Mouse (Mus musculus): ENCODE results near the gene Myh7. TPM values are rescaled to one million over a fixed set of nuclear protein-coding genes. Genes with fewer than 3 reads are reported as not detected.
"Not testable (repeated sequence)": the region's sequence is repeated elsewhere in the genome, so short reads cannot be mapped to it uniquely, and the experiment has no call there.

Myh7 gene
- 1,000 to 10,000 TPM; 2,004 to 2,187 TPM for total RNA-seq (2021)
- long read RNA-seq, experiment 1, full-length matches to known transcripts = 3 of 15 reads
- long read RNA-seq, experiment 1, partial matches to known transcripts = 6 of 15 reads
- long read RNA-seq, experiment 1, other reads (novel, unspliced or antisense) = 6 of 15 reads
- long read RNA-seq, experiment 2, full-length matches to known transcripts = 4 of 16 reads
- long read RNA-seq, experiment 2, partial matches to known transcripts = 10 of 16 reads
- long read RNA-seq, experiment 2, other reads (novel, unspliced or antisense) = 2 of 16 reads

DNA sequence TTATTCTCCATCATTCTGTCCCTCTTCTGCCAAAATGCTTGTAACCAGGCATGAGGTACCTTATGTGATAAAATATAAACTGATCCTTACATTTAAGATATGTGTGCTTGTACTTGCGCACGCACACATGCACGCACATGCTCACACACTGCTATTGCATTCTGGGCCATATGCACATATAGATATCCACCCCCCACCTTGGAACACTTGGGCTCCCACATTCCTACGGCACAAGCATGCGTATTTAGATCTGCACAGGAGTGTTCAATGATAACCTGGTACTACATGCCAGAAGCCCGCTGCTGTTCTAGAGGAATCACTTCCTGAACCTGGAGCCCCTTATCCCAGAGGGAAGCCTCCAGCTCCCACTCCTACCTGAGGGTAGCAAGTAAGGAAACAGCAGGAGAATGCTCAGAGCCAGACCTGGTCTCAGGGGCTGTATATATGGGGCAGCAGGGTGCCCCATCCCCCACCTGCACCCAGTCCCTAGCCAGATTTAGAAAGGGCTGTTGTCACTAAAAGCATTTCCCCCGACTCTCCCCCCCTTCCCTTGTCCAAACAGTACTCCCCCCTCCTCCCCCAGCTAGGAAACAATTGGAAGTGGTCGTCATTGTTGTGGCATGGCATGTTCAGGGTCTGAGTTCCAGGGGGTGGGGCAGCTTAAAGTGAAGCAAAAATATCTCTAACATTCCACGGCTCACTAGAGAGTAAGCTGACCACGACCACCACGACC lies at the start of gene Myh7:
TSS of gene Myh7 (minus strand) at position 491 of the 733 bp plus-strand sequence.
- intact Hi-C loops (cut with DNase I) = no loop called here
- DNase-seq = peak in 1 of 2 experiments; percentile 21

DNA sequence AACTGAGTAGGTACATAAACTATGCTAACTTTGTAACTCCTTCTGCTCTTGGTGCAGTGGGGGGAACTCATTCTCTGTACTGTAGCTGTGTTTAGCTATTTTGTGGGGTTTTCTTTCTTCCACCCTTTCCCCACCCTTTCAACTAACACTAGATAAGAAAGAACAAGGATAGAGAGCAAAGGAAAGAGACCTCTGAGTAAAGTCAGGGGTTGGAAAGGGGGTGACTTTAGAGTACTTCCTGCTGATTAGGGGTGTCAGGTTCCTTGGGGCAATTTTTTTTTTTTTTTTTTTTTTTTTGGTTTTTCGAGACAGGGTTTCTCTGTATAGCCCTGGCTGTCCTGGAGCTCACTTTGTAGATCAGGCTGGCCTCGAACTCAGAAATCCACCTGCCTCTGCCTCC lies 49.3 kb upstream of the Myh7 start:
- intact Hi-C loops (cut with DNase I) = not testable (repeated sequence)

DNA sequence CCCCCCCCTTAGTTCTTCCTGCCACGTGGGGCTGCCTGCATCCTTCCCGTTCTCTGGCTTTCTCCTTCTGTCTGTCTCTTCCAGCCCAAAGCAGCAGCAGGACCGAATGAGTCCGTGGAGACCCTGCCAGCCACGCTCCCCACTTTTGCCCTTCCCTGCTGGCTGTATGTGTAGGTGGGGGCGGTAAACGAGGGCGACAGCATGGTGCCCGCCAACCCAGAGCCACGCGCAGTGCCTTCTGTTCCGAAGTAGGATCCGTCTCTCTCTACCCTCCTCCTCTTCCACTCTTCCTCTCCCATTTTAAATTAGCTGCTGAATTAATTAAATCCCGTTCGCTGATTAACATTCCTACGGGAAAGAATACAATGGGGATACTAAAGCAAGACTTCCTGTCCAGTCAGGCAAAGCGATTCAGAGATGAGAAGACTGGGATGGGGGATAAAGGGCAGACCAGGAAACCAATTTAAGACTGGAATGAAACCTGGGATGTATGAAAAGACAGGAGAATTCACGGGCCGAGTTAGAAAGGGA lies 38.3 kb upstream of the Myh7 start:
- intact Hi-C loops (cut with DNase I) = no loop called here
- DNase-seq = no peak

More for the DNA sequence above, 49.3 kb upstream of the Myh7 start:
- not testable (repeated sequence) for DNase-seq

DNA sequence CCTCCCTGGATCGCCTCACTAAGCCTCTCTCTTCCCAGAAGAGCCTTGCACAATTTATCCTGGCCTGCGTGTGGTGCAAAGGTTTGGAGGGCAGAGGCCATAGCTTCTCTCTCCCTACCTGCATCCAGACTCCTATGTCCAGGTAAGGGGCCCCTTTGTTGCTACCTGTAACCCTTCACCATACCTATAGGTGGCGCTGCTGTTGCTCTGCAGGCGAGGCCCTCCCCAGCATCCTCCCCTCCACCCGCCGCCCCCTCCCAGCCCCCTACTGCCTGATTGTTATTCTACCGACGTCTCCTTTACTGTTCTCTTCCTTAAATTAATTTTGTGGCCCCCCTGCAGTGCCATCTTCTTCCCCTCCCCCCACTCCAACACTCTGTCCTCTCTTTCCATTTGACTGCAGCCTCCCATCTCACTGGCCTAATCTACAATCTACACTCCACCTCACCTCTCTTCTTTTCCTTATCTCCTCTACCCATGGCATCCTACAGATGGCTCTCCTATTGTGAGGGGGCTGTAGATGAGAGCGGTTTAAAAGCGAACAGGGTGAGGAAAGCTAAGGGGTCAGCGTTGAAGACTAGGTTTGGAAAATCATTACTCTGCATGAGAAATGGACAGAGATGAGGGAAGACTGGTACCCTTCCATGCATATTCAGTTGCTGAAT lies 34.7 kb upstream of the Myh7 start:
- intact Hi-C loops (cut with DNase I) = no loop called here
- peak in 1 of 2 experiments; percentile 28 for DNase-seq

DNA sequence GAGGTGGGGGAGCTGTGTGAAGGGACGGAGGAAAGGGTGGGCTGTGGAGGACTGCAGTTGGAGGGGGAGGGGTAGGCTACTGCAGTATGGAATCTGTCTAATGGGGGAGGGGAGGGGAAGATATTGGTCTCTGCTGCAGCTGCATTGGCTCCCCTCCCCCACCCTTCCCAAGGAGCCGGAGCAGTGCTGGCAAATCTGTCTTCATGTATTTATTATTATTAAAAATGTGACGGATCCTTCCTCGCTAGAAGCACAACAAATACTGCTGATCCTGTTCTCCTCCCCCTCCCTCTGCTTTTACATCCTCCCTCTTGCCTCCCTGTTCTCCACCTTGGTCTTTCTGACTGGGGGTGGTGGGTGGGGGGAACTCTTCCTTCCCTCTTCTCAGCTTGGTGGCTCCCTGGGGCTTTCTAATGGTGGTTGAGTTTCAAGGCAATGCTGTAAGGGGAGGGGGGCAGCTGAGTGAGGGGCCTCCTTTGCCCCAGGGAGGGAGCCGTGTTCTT lies 34.0 kb upstream of the Myh7 start:
- no peak for DNase-seq
- intact Hi-C loops (cut with DNase I) = no loop called here

DNA sequence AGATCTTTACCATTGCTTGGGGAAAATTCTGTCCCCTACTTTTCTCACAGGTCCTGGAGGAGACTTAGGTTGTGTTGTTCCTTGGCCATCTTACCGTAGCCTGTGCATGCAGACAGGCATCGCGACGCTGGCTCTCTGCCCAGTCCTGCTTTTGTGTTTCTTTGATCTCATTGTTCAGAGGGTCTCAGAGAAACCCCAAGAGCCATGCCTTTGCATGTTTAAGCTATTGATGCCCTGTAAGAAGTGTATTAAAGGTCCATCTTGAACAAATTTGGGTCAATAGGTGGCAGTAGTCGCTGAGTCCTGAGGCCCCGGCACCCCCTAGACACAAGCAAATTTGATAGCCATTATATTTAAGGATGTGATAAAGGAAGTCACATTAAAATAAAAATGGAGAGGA lies 33.2 kb upstream of the Myh7 start:
- intact Hi-C loops (cut with DNase I) = loop anchor here (1.0 kb wide), 1 partner anchor 73 kb away; no protein-coding TSS in a partner anchor
- DNase-seq = no peak

DNA sequence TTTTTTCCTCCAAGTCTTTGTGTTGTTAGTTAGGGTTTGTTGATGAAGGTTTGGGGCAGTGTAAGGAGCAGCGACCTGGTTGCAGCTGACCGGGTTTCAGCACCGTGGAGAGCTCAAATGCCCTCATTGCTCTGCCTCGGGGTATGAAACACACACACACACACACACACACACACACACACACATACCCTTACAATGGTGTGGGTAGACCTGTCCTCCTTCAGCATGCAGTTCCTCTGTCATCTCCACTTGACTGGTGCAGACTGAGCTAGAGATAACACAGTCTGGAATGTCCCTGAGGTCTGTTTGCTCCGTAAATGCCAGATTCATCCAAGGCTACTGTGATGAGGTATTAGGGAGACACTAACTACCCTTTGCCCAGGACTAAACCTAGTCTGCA lies 32.8 kb upstream of the Myh7 start:
- intact Hi-C loops (cut with DNase I) = loop anchor here (1.0 kb wide), 1 partner anchor 73 kb away; no protein-coding TSS in a partner anchor
- no peak for DNase-seq

DNA sequence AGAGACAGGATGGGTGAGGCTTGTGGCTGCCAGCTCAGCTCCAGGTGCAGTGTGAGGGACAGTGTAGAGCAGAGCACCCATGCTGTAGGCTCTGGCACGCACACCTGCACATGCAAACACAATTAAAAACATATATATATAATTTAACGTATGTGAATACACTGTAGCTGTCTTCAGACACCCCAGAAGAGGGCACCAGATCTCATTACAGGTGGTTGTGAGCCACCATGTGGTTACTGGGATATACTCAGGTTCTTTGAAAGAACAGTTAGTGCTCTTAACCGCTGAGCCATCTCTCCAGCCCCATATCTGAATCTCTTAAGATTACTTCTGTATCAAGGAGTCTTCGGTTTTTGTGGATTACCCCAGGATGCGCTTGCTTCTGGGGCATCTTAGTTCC lies 31.1 kb upstream of the Myh7 start:
- intact Hi-C loops (cut with DNase I) = loop anchor here (1.0 kb wide), 1 partner anchor 54 kb away; no protein-coding TSS in a partner anchor
- no peak for DNase-seq

DNA sequence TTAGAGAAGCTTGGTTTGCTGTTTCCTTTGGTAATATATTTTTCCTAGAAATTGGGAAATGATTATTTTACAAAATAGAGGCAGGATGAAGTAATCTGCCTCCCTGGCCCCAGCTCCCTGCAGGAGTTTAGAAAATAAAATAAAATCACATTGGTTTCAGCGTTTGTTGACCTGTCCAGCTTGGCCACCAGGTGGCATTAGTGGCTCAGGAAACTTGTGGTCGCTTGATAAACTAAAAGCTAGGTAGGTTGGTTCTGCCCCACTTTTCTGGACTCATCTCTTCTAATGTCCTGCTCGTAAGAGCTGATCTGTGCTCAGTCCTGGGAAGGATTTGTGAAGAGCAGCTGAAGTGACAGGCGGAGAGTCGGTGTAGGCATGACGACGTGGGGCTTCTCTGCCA lies 29.8 kb upstream of the Myh7 start:
- DNase-seq = peak; percentile 55 to 72
- intact Hi-C loops (cut with DNase I) = no loop called here

DNA sequence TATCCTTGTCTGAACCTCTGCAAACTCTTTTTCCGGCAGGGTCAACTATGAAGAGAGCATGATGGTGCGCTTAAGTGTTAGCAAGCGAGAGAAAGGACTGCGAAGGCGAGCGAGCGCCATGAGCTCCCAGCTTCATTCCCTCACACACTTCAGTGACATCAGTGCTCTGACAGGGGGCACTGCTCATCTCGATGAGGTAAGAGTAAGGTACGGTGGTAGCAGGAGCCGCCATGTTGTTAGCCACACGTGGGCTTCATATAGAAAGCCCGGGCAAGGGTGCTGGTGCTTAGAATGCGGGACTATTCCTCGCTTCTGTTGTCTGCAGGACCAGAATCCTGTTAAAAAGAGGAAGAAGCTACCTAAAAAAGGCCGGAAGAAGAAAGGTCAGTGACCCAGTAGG lies 28.6 kb upstream of the Myh7 start:
- intact Hi-C loops (cut with DNase I) = no loop called here
- no peak for DNase-seq

DNA sequence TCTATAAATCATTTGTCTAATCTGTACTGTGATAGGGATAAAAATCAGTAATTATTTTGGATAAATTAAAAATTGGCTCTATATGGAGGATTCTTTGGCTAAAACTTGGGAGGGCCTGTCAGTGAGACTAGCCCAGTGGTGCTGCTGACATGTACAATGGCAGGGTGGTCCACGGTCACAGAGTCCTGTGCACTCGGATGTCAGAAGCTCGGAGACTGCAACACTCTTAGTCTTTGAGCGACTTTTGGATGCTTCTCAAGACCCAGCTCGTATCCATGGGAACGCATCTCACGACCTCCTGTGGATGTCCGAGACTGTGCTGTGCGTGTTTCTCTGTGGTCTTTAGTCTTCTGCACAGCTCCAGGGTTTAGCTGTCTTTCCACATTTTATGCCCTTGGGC lies 26.0 kb upstream of the Myh7 start:
- intact Hi-C loops (cut with DNase I) = no loop called here
- no peak for DNase-seq

DNA sequence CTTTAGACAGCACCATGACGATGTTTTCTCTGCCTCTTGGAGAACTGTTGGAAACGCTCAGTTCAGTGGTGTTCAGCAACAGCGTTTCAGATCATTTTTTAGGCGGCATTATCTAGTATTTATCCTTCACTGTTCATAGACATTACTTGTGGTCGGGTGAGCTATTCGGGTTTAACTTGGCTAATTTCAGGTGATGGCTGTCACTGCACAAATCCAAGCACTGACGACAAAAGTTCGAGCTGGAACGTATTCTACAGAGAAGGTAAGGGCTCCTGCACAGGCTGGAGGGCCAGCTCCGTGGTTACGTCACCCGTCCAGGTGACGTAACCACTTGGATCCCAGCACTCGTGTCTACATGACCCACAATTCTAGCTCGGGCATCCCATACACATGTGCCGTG lies 22.4 kb upstream of the Myh7 start:
- intact Hi-C loops (cut with DNase I) = loop anchor here (10.0 kb wide), 1 partner anchor 332 kb away; the partner anchor contains the start of genes 1700123O20Rik and Acin1
- DNase-seq = no peak

DNA sequence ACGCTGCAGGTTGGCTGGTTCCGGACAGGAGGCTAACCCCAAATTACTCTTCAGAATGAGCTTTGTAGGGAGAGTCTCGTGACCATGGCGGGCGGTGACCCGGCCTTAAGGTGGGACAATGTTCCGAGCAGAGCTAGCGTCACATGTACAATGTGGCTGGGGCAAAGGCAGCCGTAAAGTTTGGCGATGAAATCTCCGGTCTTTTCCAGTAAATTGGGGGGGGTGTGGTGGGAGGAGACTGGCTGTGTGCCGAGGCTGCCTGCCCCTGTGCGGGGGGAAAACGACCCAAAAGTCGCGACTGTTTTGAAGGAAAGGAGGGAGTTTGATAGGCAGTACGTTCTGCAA lies 21.3 kb upstream of the Myh7 start:
- intact Hi-C loops (cut with DNase I) = loop anchor here (2.0 to 10.0 kb wide), 3 partner anchors 115 to 331 kb away; partner anchors contain the start of genes 1700123O20Rik and Acin1
- DNase-seq = no peak

DNA sequence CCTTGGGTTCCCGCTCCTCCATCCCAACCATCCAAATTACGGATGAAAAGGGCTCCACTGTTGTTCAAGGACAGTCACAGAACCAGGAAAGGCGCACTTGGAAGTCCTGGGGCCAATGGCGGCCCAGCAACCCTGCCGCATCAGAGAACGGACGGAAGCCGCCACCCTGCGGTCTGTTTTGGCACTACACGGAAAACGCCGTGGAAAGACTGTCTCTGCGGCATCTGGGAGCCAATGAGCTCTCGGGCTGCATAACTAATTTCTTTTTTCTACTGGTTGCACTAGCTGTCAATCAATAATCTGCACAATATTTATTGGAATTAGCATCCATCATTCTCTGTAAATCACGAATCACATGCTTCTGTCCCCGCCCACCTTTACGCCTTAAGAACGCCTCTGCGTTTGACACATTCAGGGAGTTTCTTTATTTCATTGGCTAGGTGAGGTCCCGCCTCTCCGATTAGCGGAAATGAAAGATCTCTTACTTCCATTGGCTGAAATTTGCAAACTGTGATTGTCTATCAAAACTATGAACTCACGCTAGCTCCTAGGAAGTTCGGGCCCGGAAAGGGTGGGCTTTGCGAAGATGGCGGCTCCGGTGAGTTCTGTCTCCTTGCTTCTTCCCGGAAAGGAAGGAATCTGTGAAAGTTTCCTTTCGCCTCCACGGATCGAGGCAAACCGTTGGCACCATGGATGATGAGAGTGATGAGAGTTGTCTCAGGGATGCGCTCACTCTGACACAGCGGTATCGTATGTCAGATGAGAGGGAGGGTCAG lies 20.8 kb upstream of the Myh7 start, which contains the start of gene Ngdn:
TSS of gene Ngdn (plus strand) at position 464 of the 776 bp plus-strand sequence.
- peak; percentile 98 to 99 for DNase-seq
- intact Hi-C loops (cut with DNase I) = loop anchor here (2.0 to 10.0 kb wide), 3 partner anchors 114 to 330 kb away; partner anchors contain the start of genes 1700123O20Rik and Acin1

DNA sequence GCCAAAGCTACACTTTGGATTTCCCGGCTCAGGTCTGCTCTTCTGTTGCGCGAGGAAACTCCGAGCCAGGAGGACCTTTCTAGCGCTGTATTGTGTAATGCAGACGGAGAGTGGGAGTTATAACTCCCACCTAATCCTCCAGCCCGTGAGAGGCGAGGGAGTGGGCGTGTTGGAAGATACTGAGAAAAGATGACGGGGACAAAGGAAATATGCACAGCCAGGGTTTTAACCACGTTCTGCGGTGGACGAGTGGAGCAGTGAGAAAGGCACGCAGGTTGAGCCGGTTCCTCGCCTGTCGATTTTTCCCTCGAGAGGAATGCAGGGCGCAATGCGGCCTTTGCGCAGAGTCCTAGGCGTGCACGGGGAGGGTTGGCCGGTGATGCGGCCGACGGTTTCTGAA lies 20.2 kb upstream of the Myh7 start:
- no peak for DNase-seq
- intact Hi-C loops (cut with DNase I) = loop anchor here (2.0 to 10.0 kb wide), 3 partner anchors 114 to 330 kb away; partner anchors contain the start of genes 1700123O20Rik and Acin1

DNA sequence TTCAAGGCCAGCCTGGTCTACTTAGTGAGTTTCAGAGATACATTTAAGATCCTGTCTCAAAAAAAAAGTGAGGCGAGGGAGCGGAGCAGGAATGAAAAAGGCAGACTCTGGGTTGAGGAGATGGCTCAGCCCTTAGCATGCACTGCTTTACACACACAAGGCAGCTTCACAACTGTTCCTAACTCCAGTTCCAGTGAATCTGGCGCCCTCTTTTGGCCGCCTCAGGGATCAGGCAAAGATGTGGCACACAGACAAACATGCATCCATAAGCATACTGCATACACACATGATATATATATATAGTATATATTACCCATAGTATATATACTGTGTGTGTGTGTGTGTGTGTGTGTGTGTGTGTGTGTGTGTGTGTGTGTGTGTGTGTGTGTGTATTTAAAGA lies 16.7 kb upstream of the Myh7 start:
- no peak for DNase-seq
- intact Hi-C loops (cut with DNase I) = loop anchor here (10.0 kb wide), 1 partner anchor 326 kb away; the partner anchor contains the start of genes 1700123O20Rik and Acin1

DNA sequence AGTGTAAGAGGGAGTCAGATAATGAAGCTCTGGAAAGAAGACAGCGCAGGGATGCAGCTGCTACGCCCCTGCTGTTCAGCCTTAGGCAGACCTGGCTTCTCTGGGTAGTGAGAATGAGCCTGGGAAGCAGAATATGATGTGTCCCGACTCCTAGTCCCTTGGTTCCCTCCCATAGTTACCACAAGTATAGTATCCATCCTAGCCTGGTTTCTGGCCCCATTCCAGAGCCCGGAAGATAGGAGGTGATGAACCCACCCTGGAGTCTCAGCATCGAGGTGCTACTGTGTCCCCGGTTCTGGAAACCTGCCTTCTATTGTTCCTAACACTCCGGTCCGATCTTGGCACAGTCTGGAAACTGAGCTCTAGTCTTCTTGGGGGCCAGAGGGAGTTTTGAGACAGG lies 14.0 kb upstream of the Myh7 start:
- intact Hi-C loops (cut with DNase I) = loop anchor here (5.0 kb wide), 1 partner anchor 71 kb away; the partner anchor contains the start of gene Cmtm5
- DNase-seq = no peak

DNA sequence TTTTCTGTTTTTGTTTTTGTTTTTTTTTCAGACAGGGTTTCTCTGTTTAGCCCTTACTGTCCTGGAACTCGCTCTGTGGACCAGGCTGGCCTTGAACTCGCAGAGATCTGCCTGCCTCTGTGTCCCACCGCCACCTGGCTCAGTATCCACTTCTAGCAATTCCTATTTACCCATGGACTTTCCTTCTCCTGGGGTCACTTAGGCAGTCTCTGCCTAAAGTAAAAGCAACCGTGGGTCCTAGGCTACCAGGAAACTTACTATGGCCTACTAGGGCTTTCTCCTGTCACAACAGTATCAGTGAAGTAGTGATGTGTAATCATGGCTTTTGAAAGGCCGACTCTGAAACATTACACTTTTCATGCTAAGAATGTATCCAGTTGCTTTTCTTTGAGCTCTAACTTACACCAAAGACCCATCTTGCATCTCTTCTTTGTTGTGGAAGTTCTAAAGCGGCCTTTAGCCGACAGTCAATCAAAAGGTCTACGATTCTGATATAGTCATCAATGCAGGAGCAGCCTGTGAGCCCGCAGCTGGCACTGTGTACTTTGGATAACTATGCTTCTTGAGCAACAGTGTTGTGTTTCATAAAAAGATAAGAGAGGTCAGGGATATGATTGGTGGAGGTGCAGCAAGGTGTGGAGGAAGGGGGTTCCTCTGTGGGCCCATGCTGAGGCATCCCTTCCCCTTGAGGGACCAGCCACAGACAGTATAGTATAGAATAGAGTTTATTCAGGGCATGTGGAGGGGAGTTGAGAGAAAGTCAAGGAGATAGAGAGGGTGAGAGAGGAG lies 12.9 kb upstream of the Myh7 start:
- intact Hi-C loops (cut with DNase I) = loop anchor here (5.0 kb wide), 1 partner anchor 70 kb away; the partner anchor contains the start of gene Cmtm5
- no peak for DNase-seq

DNA sequence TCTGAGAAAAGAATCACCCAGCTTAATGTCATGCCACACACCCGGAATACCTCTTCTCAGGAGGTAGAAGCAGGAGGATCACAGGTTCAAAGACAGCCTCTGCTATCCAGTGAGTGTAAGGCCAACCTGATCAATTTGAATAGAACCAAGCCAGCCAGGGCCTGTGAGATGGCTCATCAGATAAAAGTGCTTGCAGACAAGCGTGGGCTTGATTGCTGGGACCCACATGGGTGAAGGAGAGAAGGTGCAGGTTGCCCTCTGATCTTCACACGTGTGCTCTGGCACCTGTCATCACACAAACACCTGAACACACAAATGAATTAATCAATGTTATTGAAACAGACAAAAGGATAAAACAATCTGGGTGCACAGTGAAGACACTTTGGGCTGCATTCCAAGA lies 12.1 kb upstream of the Myh7 start:
- intact Hi-C loops (cut with DNase I) = loop anchor here (5.0 kb wide), 1 partner anchor 69 kb away; the partner anchor contains the start of gene Cmtm5
- no peak for DNase-seq

Measured in heart, postnatal 14 days (tissue).